ENCODE assay signal across 8 mouse cellular contexts in genomic region chrX:36597707-36598389, GRCm38 (mm10). TPM values are rescaled to one million over a fixed set of nuclear protein-coding genes. Genes with fewer than 3 reads are reported as not detected.
DNase-seq lines count a peak whose midpoint lies in the region; ATAC-seq and TF ChIP-seq lines count a peak whose summit lies in the region.

Gene Pgrmc1, plus strand, starts transcription at chrX:36598206.

- WGBS in hindbrain, postnatal 0 days = 36% methylated on average over 36 of the region's 45 CpGs
- WGBS in macrophage (ENCODE audit: missing documents) = 28% methylated on average over 41 of the region's 45 CpGs

- no peak for TF ChIP-seq CTCF in cortical plate, adult 2 months (IDR thresholded peaks at IDR 0.05; ENCODE audit: extremely low read depth, insufficient read depth, low read length)
- no peak for TF ChIP-seq CTCF in hindbrain, postnatal 0 days (IDR thresholded peaks at IDR 0.05; ENCODE audit: low read depth)
- no peak for TF ChIP-seq CTCF in left cerebral cortex, adult 2 months (IDR thresholded peaks at IDR 0.05)

- no peaks in the 10 kb centered on the region for H3K79me2 ChIP-seq in macrophage (ENCODE audit: inconsistent target)

- peak; percentile 95 for TF ChIP-seq POLR2A in cortical plate, adult 2 months (IDR thresholded peaks at IDR 0.05; ENCODE audit: extremely low read depth, insufficient read depth, low read length)

- DNase-seq in adipocyte (ENCODE audit: low spot score) = peak; percentile 87
- peak; percentile 62 to 73 for DNase-seq in gastrocnemius, adult 8-10 months (ENCODE audit: low spot score in 2 of 2)
- peak; percentile 90 for DNase-seq in hindbrain, postnatal 0 days (ENCODE audit: low spot score)
- DNase-seq in left cerebral cortex, adult 2 months (ENCODE audit: extremely low spot score in 1 of 2, low spot score in 2 of 2) = peak; percentile 78 to 79
- DNase-seq in retina, postnatal 7 days (ENCODE audit: low read depth, low spot score) = peak; percentile 61
- peak; percentile 64 to 78 for DNase-seq in urinary bladder, adult 18-20 months (ENCODE audit: low spot score in 2 of 2)

- H3K4me2 ChIP-seq in hindbrain, postnatal 0 days (ENCODE audit: low read depth, low read length) = peak within 1 kb of the TSS; percentile 57

- peak within 1 kb of the TSS; percentile 82 for H3K9ac ChIP-seq in hindbrain, postnatal 0 days (replicated peaks; ENCODE audit: low read length)

- no peaks in the 10 kb centered on the region for H3K4me1 ChIP-seq in cortical plate, adult 2 months (ENCODE audit: control insufficient read depth, insufficient read depth, low read length)
- H3K4me1 ChIP-seq in hindbrain, postnatal 0 days (ENCODE audit: insufficient read depth, low read length) = no peaks in the 10 kb centered on the region

- peak; percentile 95 for ATAC-seq in hindbrain, postnatal 0 days

- peak within 1 kb of the TSS; percentile 90 for H3K27ac ChIP-seq in cortical plate, adult 2 months (ENCODE audit: insufficient read depth, low read length)
- peak within 1 kb of the TSS; percentile 86 for H3K27ac ChIP-seq in hindbrain, postnatal 0 days
- H3K27ac ChIP-seq in left cerebral cortex, adult 2 months = peak within 1 kb of the TSS; percentile 85
- no peak within 1 kb of the TSS for H3K27ac ChIP-seq in macrophage

- H3K9me3 ChIP-seq in hindbrain, postnatal 0 days (ENCODE audit: low read length) = no peaks in the 10 kb centered on the region

- H3K4me3 ChIP-seq in cortical plate, adult 2 months (ENCODE audit: insufficient read depth, low read length) = peak within 1 kb of the TSS; percentile 96
- H3K4me3 ChIP-seq in hindbrain, postnatal 0 days (ENCODE audit: low read length) = peak within 1 kb of the TSS; percentile 62
- H3K4me3 ChIP-seq in left cerebral cortex, adult 2 months = peak within 1 kb of the TSS; percentile 66
- peak within 1 kb of the TSS; percentile 45 for H3K4me3 ChIP-seq in macrophage (ENCODE audit: inconsistent target)

- no peaks in the 10 kb centered on the region for H3K27me3 ChIP-seq in hindbrain, postnatal 0 days (ENCODE audit: insufficient read depth, low read length)

- intact Hi-C loops in left cerebral cortex, adult 2 months (cut with DNase I) = no loop called here

- H3K36me3 ChIP-seq in hindbrain, postnatal 0 days (ENCODE audit: insufficient read depth, low read length) = no peaks in the 10 kb centered on the region
- H3K36me3 ChIP-seq in macrophage (ENCODE audit: inconsistent target) = no peaks in the 10 kb centered on the region

RNA-seq across cellular contexts. Expression of gene Pgrmc1, which starts in this region (rescaled TPM):
- 209 and 234 TPM in 2 replicates for polyA plus RNA-seq in cortical plate, adult 2 months (2012; rRNA removed)
- 1 to 10 TPM; 6.0 to 9.2 (median 7.0) TPM for total RNA-seq in gastrocnemius, adult 8-10 months (2022)
- total RNA-seq in hindbrain, postnatal 0 days (2014; rRNA removed) = 335 and 360 TPM in 2 replicates
- polyA plus RNA-seq in hindbrain, postnatal 0 days (2015; fragmentation: Nextera tagmentation; extraction: Ambion mirVana) = 619 and 625 TPM in 2 replicates
- 100 to 1,000 TPM; 281 to 282 TPM for total RNA-seq in left cerebral cortex, adult 2 months (2021)
- 10 to 100 TPM in 1 of 26 experiments, 1 to 10 TPM in 25; 1.2 to 25.2 (median 4.5) TPM for total RNA-seq in macrophage (2018; cell fraction: chromatin; rRNA removed)
- 10 to 100 TPM; 54.9 to 99.9 (median 75.4) TPM for total RNA-seq in macrophage (2018; cell fraction: cytosol; rRNA removed)
- total RNA-seq in macrophage (2018; cell fraction: nucleus; rRNA removed) = 10 to 100 TPM; 12.2 to 56.9 (median 31.4) TPM
- 66.4 to 99.8 TPM (median 83.3 TPM) in 3 replicates for polyA plus RNA-seq in macrophage (2018)

Comparison
In these comparisons a context has a peak if more than half of its experiments do, and no peak if none do; other contexts are left out.
1. RNA of gene Pgrmc1 (total RNA-seq): 335 to 360 TPM in hindbrain, postnatal 0 days and 281 to 282 TPM in left cerebral cortex, adult 2 months; 6.0 to 9.2 TPM in gastrocnemius, adult 8-10 months; every median in the first group is over 10 times any median in the second.
2. H3K4me3 ChIP-seq: peak in every context shown above with its lines; median percentile 96 in cortical plate, adult 2 months; 66 in left cerebral cortex, adult 2 months; 62 in hindbrain, postnatal 0 days; 45 in macrophage.
3. Peak in every context shown above with its lines, with median percentiles within 50 percentile points of each other: DNase-seq.